Comparison of ENCODE assay signal across 31 mouse cellular contexts in the genomic region with DNA sequence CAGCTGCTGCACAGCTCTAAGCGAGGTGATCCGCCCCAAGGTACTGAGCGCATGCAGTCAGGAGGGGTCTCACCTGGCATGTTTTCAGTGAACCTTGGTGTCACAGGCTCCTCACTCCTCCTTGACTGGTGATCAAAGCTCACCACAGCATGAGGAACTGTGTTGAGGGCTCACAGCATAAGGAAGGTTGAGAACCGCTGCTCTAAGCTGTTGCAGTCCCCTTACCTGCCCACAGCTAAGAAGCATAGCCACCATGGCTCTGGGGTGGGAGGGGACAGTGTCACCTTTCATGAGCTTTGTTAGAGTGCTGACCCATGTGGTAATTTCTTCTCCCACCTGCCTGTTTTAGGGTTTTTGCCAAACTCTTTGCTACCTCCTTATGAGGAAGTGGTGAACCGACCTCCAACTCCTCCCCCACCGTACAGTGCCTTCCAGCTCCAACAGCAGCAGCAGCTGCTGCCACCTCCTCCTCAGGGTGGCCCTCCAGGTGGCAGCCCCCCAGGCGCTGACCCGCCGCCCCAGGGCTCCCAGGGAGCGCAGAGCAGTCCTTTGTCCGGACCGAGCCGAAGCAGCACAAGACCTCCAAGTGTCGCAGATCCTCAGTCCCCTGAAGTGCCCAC. TPM values are rescaled to one million over a fixed set of nuclear protein-coding genes. Genes with fewer than 3 reads are reported as not detected.
DNase-seq lines count a peak whose midpoint lies in the region; ATAC-seq and TF ChIP-seq lines count a peak whose summit lies in the region.
"Had no signal": no experiment of that assay in that cellular context is flagged by ENCODE, and none has a peak within 500 bp of the region (broad histone marks: within the 10 kb centered on the region; RNA-seq: fewer than 3 reads in every experiment).

No protein-coding gene starts in this region.

- no peak for TF ChIP-seq CTCF in heart, adult 2 months (IDR thresholded peaks at IDR 0.05)
- no peak for TF ChIP-seq CTCF in MEL (IDR thresholded peaks at IDR 0.05 in 2 of 3, conservative IDR thresholded peaks at IDR 0.05 in 1 of 3; ENCODE audit: control insufficient read depth in 1 of 3, insufficient read depth in 1 of 3, low read depth in 2 of 3, low read length in 3 of 3, poor library complexity in 1 of 3, severe bottlenecking in 1 of 3)

- no peak overlapping the region for H3K4me3 ChIP-seq in heart, embryonic 14.5 days (ENCODE audit: control insufficient read depth in 1 of 2, insufficient read depth in 1 of 2, low read depth in 1 of 2, low read length in 2 of 2)
- H3K4me3 ChIP-seq in heart, adult 2 months = no peak overlapping the region
- no peak overlapping the region for H3K4me3 ChIP-seq in MEL (ENCODE audit: control insufficient read depth in 1 of 2, insufficient read depth in 1 of 2, low read depth in 2 of 2, low read length in 2 of 2)
- no peak overlapping the region for H3K4me3 ChIP-seq in forebrain, embryonic 16.5 days (replicated peaks; ENCODE audit: low read length)
- H3K4me3 ChIP-seq in embryonic facial prominence, embryonic 10.5 days = no peak overlapping the region
- H3K4me3 ChIP-seq: forebrain, embryonic 10.5 days; hindbrain, embryonic 13.5 days; layer of hippocampus, adult 2 months; left cerebral cortex, adult 2 months; limb, embryonic 10.5 days; midbrain, embryonic 15.5 days; myocyte; neural tube, embryonic 15.5 days had no signal

- no peaks in the 10 kb centered on the region for H3K27me3 ChIP-seq in heart, embryonic 14.5 days (ENCODE audit: control insufficient read depth, insufficient read depth, low read length)
- no peaks in the 10 kb centered on the region for H3K27me3 ChIP-seq in heart, adult 2 months (ENCODE audit: control insufficient read depth, insufficient read depth, low read length)
- no peaks in the 10 kb centered on the region for H3K27me3 ChIP-seq in MEL (ENCODE audit: control insufficient read depth in 1 of 2, insufficient read depth in 2 of 2, low read length in 2 of 2)
- no peaks in the 10 kb centered on the region for H3K27me3 ChIP-seq in forebrain, embryonic 16.5 days (replicated peaks; ENCODE audit: control insufficient read depth, insufficient read depth, low read length)
- no peaks in the 10 kb centered on the region for H3K27me3 ChIP-seq in embryonic facial prominence, embryonic 10.5 days (replicated peaks; ENCODE audit: low read depth, poor library complexity, severe bottlenecking)
- H3K27me3 ChIP-seq: CH12.LX; hindbrain, embryonic 13.5 days; midbrain, embryonic 15.5 days; neural tube, embryonic 15.5 days had no signal

- no peak overlapping the region for H3K9ac ChIP-seq in heart, embryonic 14.5 days (ENCODE audit: low read length)
- no peak overlapping the region for H3K9ac ChIP-seq in heart, adult 2 months (ENCODE audit: low read depth, low read length)
- no peak overlapping the region for H3K9ac ChIP-seq in MEL (ENCODE audit: control insufficient read depth, low read depth, low read length, poor library complexity, severe bottlenecking)
- H3K9ac ChIP-seq in forebrain, embryonic 16.5 days (replicated peaks; ENCODE audit: low read depth, low read length) = no peak overlapping the region
- H3K9ac ChIP-seq: hindbrain, embryonic 13.5 days; midbrain, embryonic 15.5 days; neural tube, embryonic 15.5 days had no signal

- ATAC-seq in heart, embryonic 14.5 days (ENCODE audit: insufficient number of reproducible peaks, insufficient read depth, low FRiP score, low read depth) = 0 out of 2 replicates have a peak, but pooled peaks have one; percentile 9
- ATAC-seq in hematopoietic stem cell, adult 5-6 weeks (replicated peaks in 1 of 2; ENCODE audit: insufficient read depth in 1 of 2, low FRiP score in 2 of 2, low TSS enrichment in 1 of 2, low read depth in 1 of 2, poor library complexity in 2 of 2, severe bottlenecking in 2 of 2) = peak; percentile 68 to 77
- ATAC-seq in forebrain, embryonic 16.5 days = no peak
- ATAC-seq: midbrain, embryonic 15.5 days had no signal

- intact Hi-C loops in heart, adult 2 months (cut with DNase I) = no loop called here
- intact Hi-C loops in left cerebral cortex, postnatal 36 days (cut with DNase I) = no loop called here

- no peak overlapping the region for H3K4me2 ChIP-seq in heart, embryonic 14.5 days (ENCODE audit: low read length)
- H3K4me2 ChIP-seq in forebrain, embryonic 16.5 days (ENCODE audit: low read length) = no peak overlapping the region
- H3K4me2 ChIP-seq: hindbrain, embryonic 13.5 days; liver, embryonic 11.5 days; midbrain, embryonic 15.5 days; neural tube, embryonic 15.5 days had no signal

- H3K79me2 ChIP-seq in heart, adult 2 months (replicated peaks; ENCODE audit: control insufficient read depth, insufficient read depth, low read length) = peaks cover 2% of the 10 kb centered on the region; the same call in 1 of the 2 replicates
- no peaks in the 10 kb centered on the region for H3K79me2 ChIP-seq in MEL (ENCODE audit: control insufficient read depth, insufficient read depth, low read length, poor library complexity)

- peaks cover 71% of the 10 kb centered on the region for H3K36me3 ChIP-seq in heart, embryonic 14.5 days (ENCODE audit: control insufficient read depth, insufficient read depth, low read length)
- peaks cover 4% of the 10 kb centered on the region for H3K36me3 ChIP-seq in heart, adult 2 months (ENCODE audit: control insufficient read depth, insufficient read depth, low read length)
- H3K36me3 ChIP-seq in MEL (ENCODE audit: control insufficient read depth in 1 of 2, insufficient read depth in 2 of 2, low read length in 2 of 2) = peaks cover 7 to 8% of the 10 kb centered on the region in 2 experiments
- H3K36me3 ChIP-seq in forebrain, embryonic 16.5 days (ENCODE audit: control insufficient read depth, insufficient read depth) = peaks cover 10% of the 10 kb centered on the region
- peaks cover 78% of the 10 kb centered on the region for H3K36me3 ChIP-seq in embryonic facial prominence, embryonic 10.5 days (replicated peaks)

- no peak for TF ChIP-seq EP300 in heart, adult 2 months (IDR thresholded peaks at IDR 0.05; ENCODE audit: insufficient read depth, low read depth, low read length)
- peak in 1 of 2 experiments; percentile 14; a peak in 1 of 4 replicates for TF ChIP-seq EP300 in MEL (IDR thresholded peaks at IDR 0.05; ENCODE audit: low read depth in 1 of 2, low read length in 2 of 2)

- no peak for DNase-seq in heart, adult 2 months
- DNase-seq in MEL (ENCODE audit: low read depth, low spot score) = peak; percentile 75
- DNase-seq in thymus, postnatal 0 days (ENCODE audit: low spot score) = peak; percentile 85
- DNase-seq in embryonic facial prominence, embryonic 10.5 days (ENCODE audit: low spot score) = no peak
- DNase-seq in left cerebral cortex, postnatal 36 days (ENCODE audit: low spot score in 2 of 2) = no peak
- DNase-seq: adrenal gland, adult 2 months; cerebellum, adult 11 months; cerebellum, postnatal 14 days; heart, postnatal 10 days; kidney, adult 8-10 months; kidney, postnatal 14 days; lung, postnatal 10 days had no signal

- no peak for TF ChIP-seq RAD21 in MEL (IDR thresholded peaks at IDR 0.05; ENCODE audit: low read depth, low read length)

- no peak for TF ChIP-seq POLR2A in heart, adult 2 months (IDR thresholded peaks at IDR 0.05; ENCODE audit: insufficient read depth, low read depth, low read length)
- TF ChIP-seq POLR2A in MEL (IDR thresholded peaks at IDR 0.05; ENCODE audit: control insufficient read depth in 1 of 2, insufficient read depth in 1 of 2, low read depth in 1 of 2, low read length in 2 of 2, poor library complexity in 1 of 2) = no peak

- H3K4me1 ChIP-seq in heart, embryonic 14.5 days (ENCODE audit: control insufficient read depth in 2 of 2, insufficient read depth in 2 of 2, low read length in 2 of 2) = peaks cover 0 to 11% of the 10 kb centered on the region in 2 experiments; a peak in 2 of 4 replicates
- no peaks in the 10 kb centered on the region for H3K4me1 ChIP-seq in heart, adult 2 months (ENCODE audit: control insufficient read depth, insufficient read depth, low read length)
- peaks cover 7 to 8% of the 10 kb centered on the region in 2 experiments; a peak in 3 of 4 replicates for H3K4me1 ChIP-seq in MEL (ENCODE audit: control insufficient read depth in 1 of 2, insufficient read depth in 2 of 2, low read length in 2 of 2)
- no peaks in the 10 kb centered on the region for H3K4me1 ChIP-seq in forebrain, embryonic 16.5 days (replicated peaks; ENCODE audit: control insufficient read depth, insufficient read depth, low read length)
- H3K4me1 ChIP-seq in embryonic facial prominence, embryonic 10.5 days = no peaks in the 10 kb centered on the region
- H3K4me1 ChIP-seq: forebrain, embryonic 10.5 days; limb, embryonic 10.5 days; midbrain, embryonic 15.5 days; neural tube, embryonic 15.5 days had no signal

- 92% methylated on average over 14 of the region's 14 CpGs for WGBS in heart, embryonic 14.5 days
- 94% methylated on average over 14 of the region's 14 CpGs for WGBS in heart, adult 2 months
- WGBS in forebrain, embryonic 16.5 days = 96% methylated on average over 14 of the region's 14 CpGs
- WGBS in embryonic facial prominence, embryonic 10.5 days = 90% methylated on average over 14 of the region's 14 CpGs

- H3K27ac ChIP-seq in heart, embryonic 14.5 days (replicated peaks in 1 of 2; ENCODE audit: control insufficient read depth in 1 of 2, insufficient read depth in 1 of 2, low read depth in 2 of 2, low read length in 2 of 2) = no peak overlapping the region
- no peak overlapping the region for H3K27ac ChIP-seq in heart, adult 2 months
- H3K27ac ChIP-seq in MEL (ENCODE audit: control insufficient read depth, low read depth, low read length) = no peak overlapping the region
- H3K27ac ChIP-seq in forebrain, embryonic 16.5 days (ENCODE audit: low read length) = no peak overlapping the region
- no peak overlapping the region for H3K27ac ChIP-seq in embryonic facial prominence, embryonic 10.5 days (replicated peaks)
- H3K27ac ChIP-seq: forebrain, embryonic 10.5 days; hindbrain, embryonic 13.5 days; layer of hippocampus, adult 2 months; left cerebral cortex, adult 2 months; limb, embryonic 10.5 days; midbrain, embryonic 15.5 days; neural tube, embryonic 15.5 days; stomach, postnatal 0 days had no signal

- H3K9me3 ChIP-seq in heart, embryonic 14.5 days (ENCODE audit: control insufficient read depth, low read length) = no peaks in the 10 kb centered on the region
- no peaks in the 10 kb centered on the region for H3K9me3 ChIP-seq in MEL (replicated peaks; ENCODE audit: insufficient read depth, low read length)
- H3K9me3 ChIP-seq in forebrain, embryonic 16.5 days (ENCODE audit: control insufficient read depth, low read length) = no peaks in the 10 kb centered on the region
- 0 out of 2 replicates have a peak, but pooled peaks cover 5% of the 10 kb centered on the region for H3K9me3 ChIP-seq in embryonic facial prominence, embryonic 10.5 days
- H3K9me3 ChIP-seq: forebrain, embryonic 10.5 days; hindbrain, embryonic 13.5 days; limb, embryonic 10.5 days; midbrain, embryonic 15.5 days; neural tube, embryonic 15.5 days had no signal

RNA-seq across cellular contexts. Expression of a gene that starts 19.2 kb away (rescaled TPM):
- polyA plus RNA-seq in heart, embryonic 14.5 days (2014; fragmentation: Nextera tagmentation; extraction: Ambion mirVana) = 1.6 and 1.8 TPM in 2 replicates
- not detected for total RNA-seq in heart, adult 2 months (2021)
- polyA plus RNA-seq in heart, adult 2 months (2012; rRNA removed) = 0.12 TPM in 1 of 2 replicates, not detected in the other
- not detected in 2 replicates for total RNA-seq in MEL (2012; rRNA removed)
- not detected for polyA plus RNA-seq in MEL (2012; ENCODE audit: insufficient read depth in 1 of 2, insufficient read length in 2 of 2, low read depth in 1 of 2, low replicate concordance in 2 of 2, missing spikeins in 1 of 2)
- not detected in 2 replicates for total RNA-seq in hematopoietic stem cell, adult 5-6 weeks (2017)
- polyA plus RNA-seq in thymus, postnatal 0 days (2015; fragmentation: Nextera tagmentation; extraction: Ambion mirVana) = 0.09 and 0.44 TPM in 2 replicates
- 0.33 TPM in 1 of 2 replicates, not detected in the other for polyA plus RNA-seq in forebrain, embryonic 16.5 days (2015; fragmentation: Nextera tagmentation; extraction: Ambion mirVana)
- polyA plus RNA-seq in embryonic facial prominence, embryonic 10.5 days (2016; fragmentation: Nextera tagmentation; extraction: Ambion mirVana) = not detected in 2 replicates
- not detected for total RNA-seq in left cerebral cortex, postnatal 36 days (2021)
- total RNA-seq: CH12.LX; gastrocnemius, adult 8-10 months; heart, adult 8-10 months; heart, postnatal 10 days; layer of hippocampus, adult 2 months; left cerebral cortex, adult 2 months; megakaryocyte-erythroid progenitor cell, adult 5-6 weeks had no signal
- polyA plus RNA-seq: forebrain, embryonic 10.5 days; frontal cortex, adult 2 months; hindbrain, embryonic 13.5 days; intestine, embryonic 14.5 days; limb, embryonic 10.5 days; midbrain, embryonic 15.5 days; myocyte; neural tube, embryonic 15.5 days; stomach, postnatal 0 days had no signal

RNA-seq across cellular contexts. Expression of a gene that starts 36.0 kb away (rescaled TPM):
- 17.9 and 20.0 TPM in 2 replicates for polyA plus RNA-seq in heart, embryonic 14.5 days (2014; fragmentation: Nextera tagmentation; extraction: Ambion mirVana)
- 1 to 10 TPM; 7.1 to 7.8 TPM for total RNA-seq in heart, adult 2 months (2021)
- 4.7 and 8.7 TPM in 2 replicates for polyA plus RNA-seq in heart, adult 2 months (2012; rRNA removed)
- 4.1 and 5.1 TPM in 2 replicates for total RNA-seq in MEL (2012; rRNA removed)
- 10 to 100 TPM in 1 of 2 experiments, not detected in 1; 11.1 TPM for polyA plus RNA-seq in MEL (2012; ENCODE audit: insufficient read depth in 1 of 2, insufficient read length in 2 of 2, low read depth in 1 of 2, low replicate concordance in 2 of 2, missing spikeins in 1 of 2)
- 5.9 and 7.6 TPM in 2 replicates for total RNA-seq in hematopoietic stem cell, adult 5-6 weeks (2017)
- 10.8 and 13.8 TPM in 2 replicates for polyA plus RNA-seq in thymus, postnatal 0 days (2015; fragmentation: Nextera tagmentation; extraction: Ambion mirVana)
- polyA plus RNA-seq in forebrain, embryonic 16.5 days (2015; fragmentation: Nextera tagmentation; extraction: Ambion mirVana) = 12.2 and 14.0 TPM in 2 replicates
- 13.6 and 15.5 TPM in 2 replicates for polyA plus RNA-seq in embryonic facial prominence, embryonic 10.5 days (2016; fragmentation: Nextera tagmentation; extraction: Ambion mirVana)
- 10 to 100 TPM; 24.2 to 24.7 TPM for total RNA-seq in left cerebral cortex, postnatal 36 days (2021)

RNA-seq across cellular contexts. Expression of a gene that starts 53.5 kb away (rescaled TPM):
- 49.8 and 55.5 TPM in 2 replicates for polyA plus RNA-seq in heart, embryonic 14.5 days (2014; fragmentation: Nextera tagmentation; extraction: Ambion mirVana)
- total RNA-seq in heart, adult 2 months (2021) = 10 to 100 TPM; 86.2 to 99.2 TPM
- polyA plus RNA-seq in heart, adult 2 months (2012; rRNA removed) = 33.2 and 63.7 TPM in 2 replicates
- total RNA-seq in MEL (2012; rRNA removed) = 17.0 and 22.8 TPM in 2 replicates
- polyA plus RNA-seq in MEL (2012; ENCODE audit: insufficient read depth in 1 of 2, insufficient read length in 2 of 2, low read depth in 1 of 2, low replicate concordance in 2 of 2, missing spikeins in 1 of 2) = 10 to 100 TPM in 1 of 2 experiments, not detected in 1; 52.2 TPM
- total RNA-seq in hematopoietic stem cell, adult 5-6 weeks (2017) = 62.6 and 67.5 TPM in 2 replicates
- polyA plus RNA-seq in thymus, postnatal 0 days (2015; fragmentation: Nextera tagmentation; extraction: Ambion mirVana) = 30.7 and 31.8 TPM in 2 replicates
- 17.4 and 18.5 TPM in 2 replicates for polyA plus RNA-seq in forebrain, embryonic 16.5 days (2015; fragmentation: Nextera tagmentation; extraction: Ambion mirVana)
- 31.8 and 32.6 TPM in 2 replicates for polyA plus RNA-seq in embryonic facial prominence, embryonic 10.5 days (2016; fragmentation: Nextera tagmentation; extraction: Ambion mirVana)
- 10 to 100 TPM; 24.4 to 25.7 TPM for total RNA-seq in left cerebral cortex, postnatal 36 days (2021)

RNA-seq across cellular contexts. Expression of a gene that starts 54.8 kb away (rescaled TPM):
- polyA plus RNA-seq in heart, embryonic 14.5 days (2014; fragmentation: Nextera tagmentation; extraction: Ambion mirVana) = 48.8 and 49.3 TPM in 2 replicates
- total RNA-seq in heart, adult 2 months (2021) = 10 to 100 TPM; 53.5 to 54.2 TPM
- polyA plus RNA-seq in heart, adult 2 months (2012; rRNA removed) = 39.2 and 46.2 TPM in 2 replicates
- total RNA-seq in MEL (2012; rRNA removed) = 47.0 and 52.9 TPM in 2 replicates
- 10 to 100 TPM in 1 of 2 experiments, not detected in 1; 70.0 TPM for polyA plus RNA-seq in MEL (2012; ENCODE audit: insufficient read depth in 1 of 2, insufficient read length in 2 of 2, low read depth in 1 of 2, low replicate concordance in 2 of 2, missing spikeins in 1 of 2)
- 40.5 and 41.6 TPM in 2 replicates for total RNA-seq in hematopoietic stem cell, adult 5-6 weeks (2017)
- polyA plus RNA-seq in thymus, postnatal 0 days (2015; fragmentation: Nextera tagmentation; extraction: Ambion mirVana) = 29.9 and 37.8 TPM in 2 replicates
- 39.1 and 41.3 TPM in 2 replicates for polyA plus RNA-seq in forebrain, embryonic 16.5 days (2015; fragmentation: Nextera tagmentation; extraction: Ambion mirVana)
- 50.8 and 57.3 TPM in 2 replicates for polyA plus RNA-seq in embryonic facial prominence, embryonic 10.5 days (2016; fragmentation: Nextera tagmentation; extraction: Ambion mirVana)
- 10 to 100 TPM; 34.2 to 38.3 TPM for total RNA-seq in left cerebral cortex, postnatal 36 days (2021)

Comparison
In these comparisons a context has a peak if more than half of its experiments do, and no peak if none do; other contexts are left out.
1. DNase-seq: peak in MEL (single experiment) and thymus, postnatal 0 days (single experiment); none in heart, adult 2 months (0 of 2), embryonic facial prominence, embryonic 10.5 days (single experiment) and left cerebral cortex, postnatal 36 days (0 of 2).